Mouse (Mus musculus) stomach, postnatal 0 days (tissue): ENCODE results near the gene Snx13.

ENCODE experiments used
- CTCF ChIP-seq: IDR thresholded peaks from 2 replicates; pipeline ENCODE4 v1.5.1; 2016; ENCODE audit warnings: antibody characterized with exemption, low read depth, mild to moderate bottlenecking, moderate library complexity
- EP300 ChIP-seq: optimal IDR thresholded peaks from 2 replicates; pipeline ENCODE3; 2016; ENCODE audit warnings: antibody characterized with exemption

DNA sequence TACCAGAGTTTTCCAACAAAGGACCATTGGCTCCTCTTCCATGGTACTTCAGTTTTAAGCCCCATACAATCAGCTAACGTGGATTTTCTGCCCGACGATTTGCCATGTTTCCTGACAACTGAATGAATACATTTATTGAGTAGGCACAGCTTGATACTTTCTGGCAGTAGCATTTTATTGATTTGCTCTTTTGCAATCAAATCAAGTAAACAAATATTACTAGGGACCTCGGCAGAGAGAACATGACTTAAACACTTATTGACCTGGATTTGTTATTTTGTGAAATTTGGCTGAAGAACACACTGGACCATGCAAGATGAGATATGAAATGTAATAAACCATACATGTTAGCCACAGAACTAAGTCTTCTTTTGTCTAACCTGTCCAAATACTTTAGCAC, 123.3 kb downstream of the Snx13 start:
- TF ChIP-seq CTCF = no peak
- TF ChIP-seq EP300 = no peak
